Mouse (Mus musculus) lung, postnatal 4 days (tissue): ENCODE results near the gene Cttnbp2nl.
A peak's percentile ranks its signal among the peaks of the same experiment; 100 is the strongest.

Source experiments
- DNase-seq, 2 experiments: peaks; one replicate each; pipeline ENCODE4 v3.0.0; 2021

Cttnbp2nl gene

DNA sequence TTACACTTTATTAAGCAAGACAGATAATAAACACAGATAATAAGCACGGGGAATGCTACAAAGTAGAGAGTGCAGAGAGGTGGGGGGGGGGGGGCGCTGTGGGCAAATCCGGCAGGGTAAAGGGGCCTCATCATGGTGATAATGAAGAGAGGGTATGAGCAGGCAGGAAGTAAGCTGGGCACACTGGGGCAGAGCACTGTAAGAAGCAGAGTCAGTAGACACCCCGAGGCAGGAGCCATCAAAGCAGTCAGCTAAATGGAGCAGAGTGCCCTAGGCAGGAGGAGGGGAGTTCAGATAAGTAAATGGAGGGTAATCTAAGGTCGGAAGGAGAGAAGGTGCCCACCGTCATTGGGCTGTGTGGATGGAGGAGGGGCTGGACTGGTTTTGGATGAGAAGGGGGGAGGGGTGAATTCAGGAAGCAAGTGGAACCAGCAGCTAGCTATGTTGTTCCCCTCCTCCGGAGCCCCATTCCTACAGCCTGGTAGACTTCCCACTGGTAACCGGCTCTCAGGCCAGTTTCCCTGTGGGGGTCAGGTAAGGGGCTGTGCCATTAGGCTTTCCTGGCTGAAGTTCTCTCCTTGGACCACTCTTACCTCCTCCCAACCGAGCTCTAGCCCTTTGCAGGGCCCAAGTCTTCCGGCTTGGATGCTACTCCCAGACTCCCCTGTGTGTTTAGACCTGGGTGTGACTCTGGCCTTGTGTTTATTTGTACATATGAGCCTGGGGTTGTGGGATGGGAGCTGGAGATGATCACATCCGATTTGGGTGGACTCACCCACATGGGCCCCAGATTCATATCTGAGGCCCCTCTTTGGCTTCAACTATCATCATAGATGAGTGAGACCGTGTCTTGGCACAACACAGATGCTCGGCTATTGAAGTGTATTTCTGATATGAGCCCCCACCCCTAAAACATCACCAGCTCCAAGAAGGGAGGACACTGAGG, 89.3 kb downstream of the Cttnbp2nl start:
- no peak for DNase-seq

DNA sequence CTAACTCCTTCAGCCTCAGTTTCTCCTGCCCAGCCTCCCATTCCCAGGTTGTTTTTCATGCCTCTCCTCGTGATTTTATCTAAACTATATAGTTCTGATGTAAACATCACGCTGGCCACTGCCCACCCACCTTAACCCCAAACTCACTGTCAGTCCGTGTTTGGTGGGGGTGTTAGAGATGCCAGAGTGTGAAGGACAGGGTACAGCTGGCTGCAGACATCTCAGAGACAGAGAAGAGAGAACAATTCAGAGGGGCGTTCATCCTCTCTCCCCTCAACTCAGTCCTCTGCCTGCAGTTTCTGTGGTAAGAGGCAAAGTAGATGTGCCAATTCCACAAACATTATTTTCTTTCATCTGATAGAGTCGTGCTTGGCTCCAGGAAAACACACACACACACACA, 90.1 kb downstream of the Cttnbp2nl start:
- no peak for DNase-seq

DNA sequence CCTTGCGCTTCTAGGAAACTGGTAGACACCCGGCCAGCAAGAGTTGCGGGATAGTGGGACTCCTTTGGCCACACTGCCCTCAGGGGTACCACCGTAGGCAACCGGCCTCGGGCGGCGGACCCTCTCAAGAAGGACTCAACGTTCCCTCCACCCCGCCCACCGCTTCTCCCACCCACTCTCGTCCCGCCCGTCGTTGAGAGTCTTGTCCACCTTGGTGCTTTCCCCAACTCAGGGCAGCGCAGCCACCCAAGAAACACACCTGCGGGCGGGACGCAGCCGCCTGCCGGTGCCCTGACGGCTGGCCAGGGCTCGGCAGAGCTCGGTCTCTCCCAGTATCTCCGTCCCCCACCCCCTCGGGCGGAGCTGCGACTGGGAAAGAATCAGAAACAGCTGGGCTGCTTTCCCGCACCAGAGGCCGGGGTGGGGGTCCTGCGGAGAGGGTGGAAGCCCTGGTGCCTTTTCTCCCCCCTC, 90.8 kb downstream of the Cttnbp2nl start:
- peak; percentile 36 to 59 for DNase-seq

DNA sequence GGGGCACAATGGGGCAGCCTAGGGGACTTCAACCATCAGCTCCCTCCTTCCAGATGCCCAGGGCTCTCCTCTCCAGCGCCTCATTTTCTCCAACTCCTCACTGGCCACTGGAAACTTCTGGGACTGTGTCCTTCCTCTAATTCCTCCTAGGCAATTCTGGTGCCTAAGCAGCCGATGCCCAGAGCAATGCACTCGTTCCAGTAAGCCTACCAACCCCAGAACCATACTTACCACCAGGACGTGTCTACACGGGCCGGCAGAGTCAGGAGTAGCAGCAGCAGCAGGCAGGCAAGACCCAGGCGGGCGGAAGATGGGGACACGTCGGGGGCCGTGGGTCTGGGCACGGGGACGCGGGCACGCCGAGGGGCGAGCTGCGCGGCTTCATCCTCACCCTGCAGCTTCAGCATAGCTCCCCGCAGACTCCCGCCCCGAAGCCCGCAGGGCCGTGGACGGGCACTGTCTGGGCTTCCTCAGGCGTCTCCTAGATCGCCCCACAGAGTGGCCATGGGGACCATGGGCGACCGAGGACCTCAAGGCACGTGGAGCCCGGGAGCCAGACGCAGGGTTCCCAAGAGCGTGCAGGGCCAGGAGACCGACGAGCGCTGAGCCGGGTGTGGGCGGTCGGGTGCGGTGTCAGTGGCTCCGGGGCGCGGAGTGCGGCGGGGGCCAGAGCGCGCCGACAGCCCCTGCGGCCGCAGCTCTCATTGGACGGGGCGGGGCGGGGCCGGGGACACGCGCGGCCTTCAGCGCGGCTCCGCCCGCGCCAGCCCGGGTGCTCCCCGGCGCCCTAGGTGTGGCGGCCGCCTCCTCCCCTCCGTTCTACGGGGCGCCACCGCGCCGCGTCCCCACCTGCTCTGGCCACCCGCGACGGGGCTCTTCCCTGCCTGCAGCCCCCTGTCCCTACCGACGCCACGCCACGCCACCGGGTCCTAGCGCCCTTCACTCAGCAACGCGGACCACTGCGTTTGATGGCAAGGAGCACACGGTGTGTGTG, 91.6 kb downstream of the Cttnbp2nl start, which contains the start of gene Wnt2b:
Gene Wnt2b, minus strand, starts transcription at position 856 of the 994 bp plus-strand sequence.
- DNase-seq, result peak; percentile 38 to 60

DNA sequence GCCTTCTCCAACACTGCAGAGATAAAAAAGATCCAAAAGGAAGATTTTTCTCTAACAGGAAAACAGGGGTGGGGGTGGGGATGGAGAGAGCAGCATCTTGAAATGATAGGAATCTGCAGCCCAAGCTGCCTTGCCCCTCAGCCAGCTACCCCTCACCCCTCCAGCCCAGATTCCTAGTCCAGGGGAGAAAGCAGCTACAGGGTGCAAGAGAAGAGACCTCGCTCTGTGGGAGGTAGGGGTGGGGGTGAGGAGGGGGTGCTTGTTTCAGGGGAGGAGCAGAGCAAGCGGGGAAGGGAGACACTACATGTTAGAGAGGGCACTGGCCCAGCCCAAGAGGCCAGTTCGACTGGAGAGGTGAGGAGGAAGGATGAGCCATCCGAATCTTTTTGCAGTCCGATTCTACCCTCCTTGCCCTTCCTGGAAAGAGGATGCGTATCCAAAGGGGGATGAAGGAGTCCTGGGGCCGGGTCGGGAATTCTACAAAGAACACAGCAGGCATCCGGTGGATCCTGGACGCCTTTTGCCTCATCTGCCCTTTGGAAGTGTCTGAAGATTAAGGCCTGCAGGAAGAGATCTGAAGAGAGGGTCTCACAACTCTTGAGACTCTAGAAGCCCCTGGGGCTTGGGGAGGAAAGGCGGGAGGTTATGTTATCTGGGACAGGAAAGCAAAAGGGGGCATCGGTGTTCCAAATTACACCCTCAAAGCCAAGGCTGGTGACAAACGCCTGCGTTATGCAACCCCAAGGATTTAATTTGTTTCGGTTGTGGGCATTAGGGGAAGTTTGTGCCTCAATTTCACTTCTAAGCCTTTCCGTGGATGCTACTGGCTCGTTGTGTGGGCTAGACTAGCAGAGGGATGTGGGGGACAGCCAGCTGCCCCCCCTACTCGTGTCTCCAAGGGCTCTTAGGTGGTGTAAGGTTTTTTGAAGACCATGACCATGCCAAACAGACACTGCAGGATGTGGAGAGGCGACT, 92.6 kb downstream of the Cttnbp2nl start:
- no peak for DNase-seq

DNA sequence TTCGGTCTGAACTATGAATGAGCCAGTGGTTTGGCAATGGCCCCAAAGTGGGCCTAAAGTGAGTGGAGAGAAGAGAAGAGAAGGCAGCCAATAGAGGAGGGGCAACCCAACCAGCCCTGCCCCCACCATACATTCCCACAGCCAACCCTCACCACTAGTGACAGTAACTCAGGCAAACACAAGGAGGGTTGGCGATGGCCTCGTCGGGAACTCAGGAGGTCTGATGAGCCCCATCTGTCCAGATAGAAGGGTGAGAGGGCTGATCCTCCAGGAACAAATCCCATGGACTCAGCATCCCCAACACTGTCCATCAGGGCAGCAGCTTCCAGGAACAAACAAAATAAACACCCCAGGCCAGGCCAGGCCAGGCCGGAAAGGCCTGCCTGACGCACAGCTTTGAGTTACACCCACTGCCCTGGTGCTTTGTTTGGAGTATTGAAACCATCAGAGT, 96.8 kb downstream of the Cttnbp2nl start:
- peak; percentile 62 to 83 for DNase-seq

DNA sequence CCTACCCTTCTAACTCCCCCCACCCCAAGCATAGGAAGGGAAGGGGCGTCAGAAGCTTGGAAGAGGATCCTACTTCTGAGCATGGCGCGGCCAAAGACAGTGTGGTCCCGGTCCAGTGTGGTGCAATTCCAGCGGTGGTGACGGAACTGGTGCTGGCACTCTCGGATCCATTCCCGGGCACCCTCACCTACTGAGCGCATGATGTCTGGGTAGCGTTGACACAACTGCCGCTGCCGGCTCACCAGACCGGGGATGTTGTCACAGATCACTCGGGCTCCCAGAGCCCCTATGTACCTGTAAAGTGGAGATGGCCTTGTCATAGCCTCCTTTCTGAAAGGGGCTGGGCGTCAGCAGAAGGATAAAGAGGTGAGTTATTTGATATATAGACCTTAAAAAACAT, 98.4 kb downstream of the Cttnbp2nl start:
- no peak for DNase-seq

DNA sequence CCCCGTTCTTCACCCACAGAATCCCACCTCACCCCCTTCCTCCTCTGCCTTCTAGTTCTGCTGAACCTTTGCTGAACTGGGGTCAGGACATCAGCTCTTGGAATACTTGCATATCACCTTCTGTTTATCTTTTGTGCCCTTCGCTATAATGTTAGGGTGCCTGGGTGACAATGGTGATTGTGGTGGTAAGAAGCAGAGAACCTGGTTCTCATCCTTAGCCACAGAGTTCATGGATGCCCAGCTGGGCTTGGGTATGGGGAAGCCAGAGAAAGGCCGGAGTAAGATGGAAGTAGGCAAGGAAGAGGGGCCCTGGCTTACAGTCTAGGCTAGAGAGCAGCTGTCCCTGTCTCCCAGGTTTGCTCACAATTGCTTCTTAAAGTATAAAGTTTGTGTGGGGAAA, 98.8 kb downstream of the Cttnbp2nl start:
- DNase-seq, result no peak

DNA sequence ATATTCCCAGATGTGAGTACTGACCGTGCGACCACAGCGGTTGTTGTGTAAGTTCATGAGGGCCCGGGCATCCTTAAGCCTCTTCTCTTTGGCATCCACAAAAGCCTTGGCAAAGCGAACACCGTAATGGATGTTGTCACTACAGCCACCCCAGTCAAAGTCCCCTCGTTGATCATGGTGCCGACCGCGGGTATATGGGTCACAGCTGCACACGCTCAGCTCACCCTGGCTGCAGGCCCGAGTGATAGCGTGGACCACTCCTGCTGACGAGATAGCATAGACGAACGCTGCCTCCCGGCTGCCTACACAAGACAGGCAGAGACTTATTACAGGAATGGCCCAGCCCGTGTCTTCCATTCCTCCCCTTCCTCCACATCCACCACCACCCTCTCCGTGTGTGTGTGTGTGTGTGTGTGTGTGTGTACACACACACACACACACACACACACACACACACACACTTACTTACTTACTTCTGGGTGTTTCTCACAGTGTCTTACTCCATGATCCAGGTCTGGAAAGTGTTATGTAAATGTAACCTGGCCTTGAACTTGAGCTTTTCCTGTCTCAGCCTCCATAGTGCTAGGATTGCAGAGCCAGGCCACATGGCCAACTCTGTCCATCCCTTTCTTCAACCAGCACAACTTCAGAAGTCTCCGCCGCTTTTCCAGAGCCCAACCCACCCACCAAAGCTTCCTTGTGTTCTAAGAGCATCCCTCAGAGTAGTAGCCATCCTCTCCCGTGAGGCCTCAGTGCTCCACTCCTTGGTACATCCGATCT, 99.9 kb downstream of the Cttnbp2nl start:
- no peak for DNase-seq
